Mouse (Mus musculus): ENCODE measurements around the gene Ckm. TPM values are rescaled to one million over a fixed set of nuclear protein-coding genes. Genes with fewer than 3 reads are reported as not detected.

Ckm gene
- polyA plus RNA-seq, 1 experiment from 2014 or later, result 25.2 TPM

GRCm38 (mm10) chr7:19381377-19382165 is 23.0 kb upstream of the Ckm start, which contains the start of gene Ercc2:
Ercc2 (plus strand) TSS chr7:19382010.
- Histone ChIP-seq H3K9ac (ENCODE audit: low read depth, low read length) (peak within 1 kb of the TSS; percentile 74), H3K4me3 (ENCODE audit: low read depth, low read length) (peak within 1 kb of the TSS; percentile 89), H3K4me1 (replicated peaks; ENCODE audit: control insufficient read depth, insufficient read depth, low read length) (no peaks in the 10 kb centered on the region), H3K9me3 (ENCODE audit: control insufficient read depth) (no peaks in the 10 kb centered on the region), H3K36me3 (ENCODE audit: control insufficient read depth, insufficient read depth) (peaks cover 16% of the 10 kb centered on the region), H3K4me2 (replicated peaks; ENCODE audit: low read depth) (peak within 1 kb of the TSS; percentile 94), H3K27me3 (replicated peaks; ENCODE audit: control insufficient read depth, insufficient read depth, low read length) (no peaks in the 10 kb centered on the region), H3K27ac (ENCODE audit: low read depth, low read length) (peak within 1 kb of the TSS; percentile 35; the same call in 1 of the 2 replicates)
- TF ChIP-seq CTCF (IDR thresholded peaks at IDR 0.05; ENCODE audit: low read depth), result no peak
- peak; percentile 97 for ATAC-seq
- 5% methylated on average over 48 of the region's 48 CpGs for WGBS

GRCm38 (mm10) chr7:19382166-19382541 is 22.4 kb upstream of the Ckm start:
- Histone ChIP-seq H3K27ac (ENCODE audit: low read depth, low read length) (peak overlapping the region; percentile 35; the same call in 1 of the 2 replicates), H3K27me3 (replicated peaks; ENCODE audit: control insufficient read depth, insufficient read depth, low read length) (no peaks in the 10 kb centered on the region), H3K4me2 (replicated peaks; ENCODE audit: low read depth) (peak overlapping the region; percentile 94), H3K9ac (ENCODE audit: low read depth, low read length) (peak overlapping the region; percentile 74), H3K9me3 (ENCODE audit: control insufficient read depth) (no peaks in the 10 kb centered on the region), H3K4me3 (ENCODE audit: low read depth, low read length) (peak overlapping the region; percentile 89), H3K36me3 (ENCODE audit: control insufficient read depth, insufficient read depth) (peaks cover 22% of the 10 kb centered on the region), H3K4me1 (replicated peaks; ENCODE audit: control insufficient read depth, insufficient read depth, low read length) (no peaks in the 10 kb centered on the region)
- ATAC-seq, result peak; percentile 78
- under 1% methylated on average over 27 of the region's 37 CpGs for WGBS
- TF ChIP-seq CTCF (IDR thresholded peaks at IDR 0.05; ENCODE audit: low read depth), result no peak

- ATAC-seq, result no peak
- no peaks in the 10 kb centered on the region for H3K4me1 ChIP-seq (replicated peaks; ENCODE audit: control insufficient read depth, insufficient read depth, low read length)
- H3K27ac ChIP-seq (ENCODE audit: low read depth, low read length), result no peak overlapping the region
- H3K9ac ChIP-seq (ENCODE audit: low read depth, low read length), result no peak overlapping the region
- H3K4me2 ChIP-seq (replicated peaks; ENCODE audit: low read depth), result no peak overlapping the region
- no peak for TF ChIP-seq CTCF (IDR thresholded peaks at IDR 0.05; ENCODE audit: low read depth)
- H3K4me3 ChIP-seq (ENCODE audit: low read depth, low read length), result no peak overlapping the region
- no peaks in the 10 kb centered on the region for H3K9me3 ChIP-seq (ENCODE audit: control insufficient read depth)
- peaks cover 35% of the 10 kb centered on the region for H3K36me3 ChIP-seq (ENCODE audit: control insufficient read depth, insufficient read depth)
- WGBS, result 89% methylated on average over 9 of the region's 9 CpGs
- H3K27me3 ChIP-seq (replicated peaks; ENCODE audit: control insufficient read depth, insufficient read depth, low read length), result no peaks in the 10 kb centered on the region
Measured at GRCm38 (mm10) chr7:19383708-19384107, 20.9 kb upstream of the Ckm start.

GRCm38 (mm10) chr7:19388699-19389413 is 15.7 kb upstream of the Ckm start:
- Histone ChIP-seq H3K4me3 (ENCODE audit: low read depth, low read length) (no peak overlapping the region), H3K4me1 (replicated peaks; ENCODE audit: control insufficient read depth, insufficient read depth, low read length) (no peaks in the 10 kb centered on the region), H3K4me2 (replicated peaks; ENCODE audit: low read depth) (no peak overlapping the region), H3K9me3 (ENCODE audit: control insufficient read depth) (no peaks in the 10 kb centered on the region), H3K36me3 (ENCODE audit: control insufficient read depth, insufficient read depth) (peaks cover 79% of the 10 kb centered on the region), H3K9ac (ENCODE audit: low read depth, low read length) (no peak overlapping the region), H3K27me3 (replicated peaks; ENCODE audit: control insufficient read depth, insufficient read depth, low read length) (no peaks in the 10 kb centered on the region), H3K27ac (ENCODE audit: low read depth, low read length) (no peak overlapping the region; the same call in 1 of the 2 replicates)
- TF ChIP-seq CTCF (IDR thresholded peaks at IDR 0.05; ENCODE audit: low read depth), result no peak
- ATAC-seq, result no peak
- WGBS, result 82% methylated on average over 10 of the region's 10 CpGs

GRCm38 (mm10) chr7:19394484-19394883 is 10.1 kb upstream of the Ckm start:
- ATAC-seq, result no peak
- Histone ChIP-seq H3K4me3 (ENCODE audit: low read depth, low read length) (no peak overlapping the region), H3K27me3 (replicated peaks; ENCODE audit: control insufficient read depth, insufficient read depth, low read length) (no peaks in the 10 kb centered on the region), H3K4me2 (replicated peaks; ENCODE audit: low read depth) (no peak overlapping the region), H3K9me3 (ENCODE audit: control insufficient read depth) (no peaks in the 10 kb centered on the region), H3K9ac (ENCODE audit: low read depth, low read length) (no peak overlapping the region), H3K36me3 (ENCODE audit: control insufficient read depth, insufficient read depth) (peaks cover 60% of the 10 kb centered on the region), H3K4me1 (replicated peaks; ENCODE audit: control insufficient read depth, insufficient read depth, low read length) (no peaks in the 10 kb centered on the region), H3K27ac (ENCODE audit: low read depth, low read length) (no peak overlapping the region)
- no peak for TF ChIP-seq CTCF (IDR thresholded peaks at IDR 0.05; ENCODE audit: low read depth)
- 86% methylated on average over 8 of the region's 8 CpGs for WGBS
